Mouse (Mus musculus) heart, postnatal 0 days (tissue): ENCODE measurements at regions not wholly inside any gene's neighbourhood (a gene's known extent, or its start where the extent isn't known, plus 50 kb on each side); places are given as distances from the start of the nearest gene placed in this dataset.
A peak's percentile ranks its signal among the peaks of the same experiment; 100 is the strongest.

Experiments
- ATAC-seq: fragments of 200-750 bp; cut with Nextera tagmentation; 2 replicates; pipeline ENCODE4 v1.8.0; 2017; ENCODE audit warnings: low read depth, moderate number of reproducible peaks, moderate library complexity; ENCODE audit not compliant: insufficient read depth
- DNase-seq: peaks from one replicate; pipeline ENCODE4 v3.0.0-alpha.2; 2016; ENCODE audit warnings: low spot score
- H3K27ac ChIP-seq: fragments of 300-500 bp; sonication (generic); 2 replicates; pipeline ENCODE4 v1.5.1; 2014; ENCODE audit warnings: low read depth, mild to moderate bottlenecking
- H3K27me3 ChIP-seq: fragments of 300-500 bp; sonication (generic); 2 replicates; pipeline ENCODE4 v1.6.1; 2014; ENCODE audit warnings: low read length, mixed read lengths; ENCODE audit not compliant: control insufficient read depth, insufficient read depth
- H3K36me3 ChIP-seq: fragments of 300-500 bp; sonication (generic); replicated peaks from 2 replicates; pipeline ENCODE4 v1.6.1; 2014; ENCODE audit warnings: low read length, mixed read lengths; ENCODE audit not compliant: control insufficient read depth, insufficient read depth
- H3K4me1 ChIP-seq: fragments of 300-500 bp; sonication (generic); 2 replicates; pipeline ENCODE4 v1.6.1; 2014; ENCODE audit warnings: antibody characterized with exemption; ENCODE audit not compliant: control insufficient read depth, insufficient read depth
- H3K4me2 ChIP-seq: fragments of 300-500 bp; sonication (generic); 2 replicates; pipeline ENCODE4 v1.6.1; 2014; ENCODE audit warnings: low read depth, mild to moderate bottlenecking, low read length, moderate library complexity
- H3K4me3 ChIP-seq: fragments of 300-500 bp; sonication (generic); 2 replicates; pipeline ENCODE4 v1.5.1; 2014; ENCODE audit warnings: low read depth, low read length
- H3K9ac ChIP-seq: fragments of 300-500 bp; sonication (generic); replicated peaks from 2 replicates; pipeline ENCODE4 v1.6.1; 2014; ENCODE audit warnings: low read depth, low read length, mixed read lengths
- H3K9me3 ChIP-seq: fragments of 300-500 bp; sonication (generic); replicated peaks from 2 replicates; pipeline ENCODE4 v1.6.1; 2016; ENCODE audit warnings: low read length; ENCODE audit not compliant: control insufficient read depth
- CTCF ChIP-seq: IDR thresholded peaks from 2 replicates; pipeline ENCODE4 v1.5.1; 2016; ENCODE audit warnings: antibody characterized with exemption, control low read depth, low read depth
- EP300 ChIP-seq: IDR thresholded peaks from 2 replicates; pipeline ENCODE4 v1.6.1; 2016; ENCODE audit warnings: antibody characterized with exemption, low read depth
- WGBS: fragments of 180-500 bp; shearing (Covaris S2); extraction: QIAGEN DNeasy Blood & Tissue Kit; methylation state at CpG from one replicate; pipeline ENCODE4 v1.1.7; 2014; 5-methylcytosine and 5-hydroxymethylcytosine counted together

DNA sequence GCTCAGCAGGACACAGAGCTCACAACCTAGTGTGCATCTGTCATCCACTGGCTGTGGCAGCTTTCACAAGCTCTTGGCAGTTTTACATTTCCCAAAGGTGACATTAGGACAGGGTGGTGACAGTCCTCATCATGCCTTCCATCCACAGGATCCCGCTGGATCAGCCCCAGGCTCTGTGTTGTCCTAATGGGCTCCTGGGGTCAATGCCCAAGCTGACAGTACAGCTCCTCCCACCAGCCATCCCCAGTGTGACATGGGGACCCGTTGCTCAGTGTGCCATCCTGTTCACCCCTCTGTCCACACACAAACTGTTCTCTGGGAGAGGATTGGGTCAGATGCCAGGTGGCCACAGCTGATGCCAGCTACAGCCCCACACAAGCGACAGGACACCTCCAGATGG, 72.3 kb upstream of the Thy1 start:
- no peak overlapping the region for H3K27ac ChIP-seq
- H3K9me3 ChIP-seq: no peaks in the 10 kb centered on the region
- no peak overlapping the region for H3K4me3 ChIP-seq
- TF ChIP-seq CTCF: no peak
- no peak for TF ChIP-seq EP300
- DNase-seq: no peak
- WGBS: 47% methylated on average over 3 of the region's 3 CpGs
- ATAC-seq: peak; percentile 34; the same call in 1 of the 2 replicates
- no peak overlapping the region for H3K4me2 ChIP-seq
- H3K27me3 ChIP-seq: 0 out of 2 replicates have a peak, but pooled peaks cover 5% of the 10 kb centered on the region
- no peak overlapping the region for H3K9ac ChIP-seq
- H3K36me3 ChIP-seq: no peaks in the 10 kb centered on the region
- peaks cover 6% of the 10 kb centered on the region; the same call in 1 of the 2 replicates for H3K4me1 ChIP-seq

DNA sequence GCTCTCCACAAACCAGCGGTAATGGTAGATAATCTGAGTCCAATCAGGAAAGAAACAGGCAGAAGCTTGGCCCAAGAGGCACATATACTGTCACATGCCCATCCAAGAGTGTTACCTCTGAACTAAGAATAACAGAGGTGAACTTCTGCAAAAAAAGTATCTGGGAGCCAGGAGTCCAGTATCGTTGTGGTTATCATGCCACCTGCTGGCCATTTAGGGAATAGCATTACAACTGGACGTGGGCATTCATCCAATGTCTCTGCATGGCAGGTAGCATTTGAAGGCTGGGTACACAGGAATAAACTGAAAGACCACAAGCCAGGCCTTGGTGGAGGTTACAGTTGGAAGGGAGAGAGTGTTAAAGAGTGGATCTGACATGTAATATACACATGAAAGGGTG, 70.9 kb upstream of the Thy1 start:
- H3K27me3 ChIP-seq: 0 out of 2 replicates have a peak, but pooled peaks cover 5% of the 10 kb centered on the region
- DNase-seq: peak; percentile 62
- peaks cover 10% of the 10 kb centered on the region; the same call in 1 of the 2 replicates for H3K4me1 ChIP-seq
- H3K9ac ChIP-seq: no peak overlapping the region
- H3K9me3 ChIP-seq: no peaks in the 10 kb centered on the region
- H3K27ac ChIP-seq: no peak overlapping the region
- WGBS: 10% methylated on average over 3 of the region's 3 CpGs
- no peaks in the 10 kb centered on the region for H3K36me3 ChIP-seq
- no peak overlapping the region for H3K4me3 ChIP-seq
- TF ChIP-seq CTCF (peak; percentile 94), EP300 (no peak)
- no peak overlapping the region for H3K4me2 ChIP-seq
- ATAC-seq: no peak

DNA sequence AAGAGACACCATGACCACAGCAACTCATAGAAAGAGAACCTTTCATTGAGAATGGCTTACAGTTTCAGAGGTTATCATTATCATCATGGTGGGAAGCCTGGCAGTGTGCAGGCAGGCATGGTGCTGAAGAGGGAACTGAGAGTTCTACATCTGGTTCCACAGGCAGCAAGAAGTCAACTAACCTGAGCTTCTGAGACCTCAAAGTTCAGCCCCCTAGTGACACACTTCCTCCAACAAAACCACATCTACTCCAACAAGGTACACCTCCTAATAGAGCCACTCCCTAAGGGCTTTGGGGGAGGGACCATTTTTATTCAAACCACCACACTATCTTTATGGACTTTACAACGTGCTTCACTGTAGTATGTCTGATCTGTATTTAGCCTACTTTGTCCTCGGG, 67.8 kb upstream of the Thy1 start:
- H3K36me3 ChIP-seq: no peaks in the 10 kb centered on the region
- H3K9me3 ChIP-seq: no peaks in the 10 kb centered on the region
- H3K9ac ChIP-seq: no peak overlapping the region
- H3K4me3 ChIP-seq: no peak overlapping the region
- WGBS: 19% methylated on average over 2 of the region's 2 CpGs
- no peak for TF ChIP-seq EP300
- no peak for TF ChIP-seq CTCF
- H3K27ac ChIP-seq: no peak overlapping the region
- H3K4me1 ChIP-seq: peaks cover 10% of the 10 kb centered on the region; the same call in 1 of the 2 replicates
- H3K4me2 ChIP-seq: no peak overlapping the region
- 0 out of 2 replicates have a peak, but pooled peaks cover 5% of the 10 kb centered on the region for H3K27me3 ChIP-seq
- ATAC-seq (no peak), DNase-seq (no peak)

DNA sequence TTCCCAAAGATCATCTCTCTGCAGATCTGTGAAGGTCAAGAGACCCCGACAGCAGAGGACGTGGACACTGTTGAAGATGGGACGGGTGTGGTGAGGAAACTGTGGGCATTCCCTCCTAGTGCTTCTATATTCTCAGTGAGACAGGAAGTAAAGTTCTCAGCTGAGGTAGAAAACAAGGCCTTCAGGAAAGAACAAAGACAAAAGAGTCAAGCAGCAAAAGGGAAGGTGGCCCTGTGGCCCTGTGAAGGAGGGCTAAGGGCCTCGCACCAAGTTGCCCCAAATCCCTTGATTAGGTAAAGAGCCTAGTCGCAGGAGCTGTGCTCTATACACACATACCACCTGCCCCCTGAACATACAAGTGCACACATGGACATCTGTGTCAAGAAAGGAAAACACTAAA, 66.8 kb upstream of the Thy1 start:
- ATAC-seq (no peak), DNase-seq (no peak)
- no peak overlapping the region for H3K9ac ChIP-seq
- no peaks in the 10 kb centered on the region for H3K36me3 ChIP-seq
- 0 out of 2 replicates have a peak, but pooled peaks cover 1% of the 10 kb centered on the region for H3K27me3 ChIP-seq
- H3K4me2 ChIP-seq: no peak overlapping the region
- H3K4me1 ChIP-seq: peaks cover 10% of the 10 kb centered on the region; the same call in 1 of the 2 replicates
- H3K27ac ChIP-seq: no peak overlapping the region
- TF ChIP-seq CTCF (no peak), EP300 (no peak)
- H3K9me3 ChIP-seq: no peaks in the 10 kb centered on the region
- no peak overlapping the region for H3K4me3 ChIP-seq
- WGBS: 78% methylated on average over 5 of the region's 5 CpGs

DNA sequence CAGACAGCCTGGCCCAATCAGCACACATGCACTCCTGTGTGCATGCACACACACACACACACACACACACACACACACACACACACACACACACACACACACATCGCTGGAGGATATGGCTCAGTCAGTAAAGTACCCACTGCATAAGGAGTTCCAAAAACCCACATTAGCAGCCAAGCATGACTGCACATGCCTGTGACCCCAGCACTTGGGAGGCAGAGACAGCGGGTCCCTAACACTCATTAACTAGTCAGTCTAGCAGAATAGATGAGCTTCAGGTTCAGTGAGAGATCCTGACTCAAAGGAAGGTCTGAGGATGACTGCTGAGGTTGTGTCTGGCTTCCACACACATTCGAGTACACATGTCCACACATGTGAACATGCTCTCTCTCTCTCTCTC, 65.4 kb upstream of the Thy1 start:
- Histone ChIP-seq H3K4me3 (no peak overlapping the region), H3K27me3 (no peaks in the 10 kb centered on the region), H3K9ac (no peak overlapping the region), H3K36me3 (no peaks in the 10 kb centered on the region), H3K27ac (no peak overlapping the region), H3K4me2 (no peak overlapping the region), H3K9me3 (no peaks in the 10 kb centered on the region), H3K4me1 (peaks cover 10% of the 10 kb centered on the region; the same call in 1 of the 2 replicates)
- ATAC-seq (no peak), DNase-seq (no peak)
- WGBS: 63% methylated on average over 3 of the region's 3 CpGs
- TF ChIP-seq CTCF (no peak), EP300 (no peak)

DNA sequence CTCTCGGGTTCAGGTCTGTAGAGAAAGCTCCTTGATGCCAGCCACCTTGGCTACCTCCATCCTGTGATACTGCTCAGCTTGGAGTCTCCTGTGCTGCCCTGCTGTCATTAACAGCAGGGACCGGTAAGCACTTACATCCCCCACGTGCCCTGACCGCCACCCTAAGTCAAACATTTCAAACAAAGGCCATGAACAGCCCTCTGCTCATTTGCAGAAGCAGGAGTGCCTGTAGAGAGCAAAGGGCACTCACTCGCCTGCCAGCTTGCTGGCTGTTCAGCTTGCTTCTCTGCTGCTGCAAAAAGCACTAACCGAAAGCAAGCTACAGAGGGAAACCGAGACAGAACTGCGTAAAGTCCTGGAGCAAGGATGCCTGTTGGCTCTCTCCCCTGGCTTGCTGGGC, 61.8 kb upstream of the Thy1 start:
- no peak overlapping the region for H3K27ac ChIP-seq
- H3K9ac ChIP-seq: no peak overlapping the region
- TF ChIP-seq CTCF (no peak), EP300 (no peak)
- DNase-seq (no peak), ATAC-seq (no peak)
- H3K4me2 ChIP-seq: no peak overlapping the region
- WGBS: 52% methylated on average over 8 of the region's 8 CpGs
- H3K27me3 ChIP-seq: no peaks in the 10 kb centered on the region
- H3K4me1 ChIP-seq: no peaks in the 10 kb centered on the region
- H3K4me3 ChIP-seq: no peak overlapping the region
- no peaks in the 10 kb centered on the region for H3K9me3 ChIP-seq
- no peaks in the 10 kb centered on the region for H3K36me3 ChIP-seq
